Mouse (Mus musculus) urinary bladder, adult 2 months (tissue): ENCODE results near the gene Vegfa. TPM values are rescaled to one million over a fixed set of nuclear protein-coding genes. Genes with fewer than 3 reads are reported as not detected.
"Not testable (repeated sequence)": the region's sequence is repeated elsewhere in the genome, so short reads cannot be mapped to it uniquely, and the experiment has no call there.

ENCODE experiments used
- DNase-seq: peaks from one replicate; pipeline ENCODE4 v3.0.0; 2022; ENCODE audit warnings: low spot score
- polyA plus RNA-seq: library from polyadenylated mRNA; depleted of rRNA; stranded (reverse); fragments of >200 nt; gene quantifications from 2 replicates; pipeline ENCODE4 v1.2.3, GENCODE M21; 2012; rRNA removed

The Vegfa gene
- polyA plus RNA-seq, 1 experiment: 138 TPM

DNA sequence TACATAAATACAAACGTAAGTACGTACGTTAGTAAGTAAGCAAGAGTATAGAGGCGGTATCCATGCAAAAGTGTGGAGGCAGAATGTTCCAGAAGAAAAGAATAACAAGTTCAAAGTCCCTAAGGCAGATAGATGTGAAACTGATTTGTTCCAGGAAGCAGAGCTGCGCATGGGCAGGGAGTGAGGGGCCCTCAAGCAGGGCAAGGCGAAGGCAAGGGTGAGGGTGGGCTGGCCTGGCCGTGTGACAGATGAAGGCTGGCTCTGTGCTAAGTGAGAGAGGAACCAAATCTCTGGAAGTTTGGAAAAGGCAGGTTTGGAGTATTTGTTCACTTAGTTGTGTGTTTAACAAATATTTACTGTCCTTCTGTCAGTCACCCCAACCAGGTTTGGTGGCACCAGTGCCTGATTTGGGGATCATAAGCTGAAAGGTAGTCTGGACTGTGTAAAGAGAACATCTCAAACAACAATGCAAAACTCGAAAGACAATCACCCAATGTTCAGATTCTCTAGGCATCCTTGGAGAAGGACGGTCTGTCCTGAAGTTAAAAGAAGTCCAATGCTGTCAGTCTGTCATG is 32.7 kb downstream of the Vegfa start:
- DNase-seq: no peak

GRCm38 (mm10) chr17:45998363-45998762 is 33.8 kb downstream of the Vegfa start:
- DNase-seq: no peak

- DNase-seq: no peak
These were observed 35.2 kb downstream of the Vegfa start for GRCm38 (mm10) chr17:45996921-45997444.

- DNase-seq: no peak
These were observed 37.8 kb downstream of the Vegfa start for GRCm38 (mm10) chr17:45994281-45994817.

GRCm38 (mm10) chr17:45986915-45987314 is 45.3 kb downstream of the Vegfa start:
- DNase-seq: no peak

- no peak for DNase-seq
These were observed 45.8 kb downstream of the Vegfa start for GRCm38 (mm10) chr17:45986374-45986773.

GRCm38 (mm10) chr17:45983185-45983584 is 49.0 kb downstream of the Vegfa start:
- not testable (repeated sequence) for DNase-seq

GRCm38 (mm10) chr17:45981841-45982240 is 50.3 kb downstream of the Vegfa start:
- no peak for DNase-seq

DNA sequence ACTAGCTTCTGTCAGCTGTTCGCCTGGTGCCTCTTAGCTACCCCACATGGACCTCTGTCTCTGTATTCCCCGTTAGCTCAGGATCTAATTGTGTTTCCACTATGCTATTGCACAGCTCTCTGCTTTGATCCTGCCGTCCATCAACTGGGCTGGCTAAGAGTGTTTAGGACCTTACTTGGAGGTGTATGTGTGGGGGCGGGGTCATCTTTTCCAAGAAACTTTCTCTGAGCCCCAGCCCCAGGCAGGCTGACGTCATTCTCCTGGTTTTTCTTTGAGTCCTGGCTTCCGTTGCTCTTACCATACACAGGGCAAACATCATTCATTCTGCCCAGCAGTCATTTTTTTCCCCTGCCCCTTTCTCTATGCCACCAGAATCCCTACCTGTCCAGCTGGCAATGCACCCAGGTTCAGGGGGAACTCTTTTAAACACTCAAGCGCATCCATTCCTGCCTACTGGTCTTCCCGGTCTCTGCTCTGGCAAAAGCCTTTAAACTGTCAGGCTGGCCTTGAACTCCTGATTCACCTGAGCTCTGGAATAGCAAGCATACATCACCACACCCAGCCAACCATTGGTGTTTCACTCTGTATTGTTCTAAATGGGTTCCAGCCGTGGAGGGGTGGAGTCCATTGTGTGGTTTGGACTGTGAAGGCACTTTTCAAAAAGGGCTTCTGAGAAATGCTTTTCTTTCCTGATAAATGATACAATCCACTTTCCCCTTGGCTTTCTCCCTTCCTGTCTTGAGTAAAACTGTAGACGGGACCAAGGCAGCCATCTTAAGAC is 53.0 kb downstream of the Vegfa start:
- DNase-seq: no peak

DNA sequence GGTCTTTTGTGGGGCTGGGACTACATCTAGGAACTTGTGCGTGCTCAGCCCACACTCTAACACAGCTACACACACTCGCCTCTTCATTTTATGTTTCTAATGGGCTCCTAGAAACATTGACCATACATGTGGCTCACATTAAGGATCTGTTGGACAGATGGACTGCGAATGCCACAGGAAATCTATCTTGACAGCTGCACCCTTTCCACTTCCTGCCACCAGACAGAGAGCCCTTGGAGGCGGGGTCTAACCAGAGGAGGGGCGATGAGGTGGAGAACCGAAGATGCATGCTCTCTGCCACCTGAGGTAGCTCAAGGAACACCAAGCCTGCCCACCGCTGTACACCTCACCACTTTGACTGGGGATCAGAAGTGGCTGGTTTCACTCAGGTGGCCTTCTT is 57.7 kb downstream of the Vegfa start:
- no peak for DNase-seq

DNA sequence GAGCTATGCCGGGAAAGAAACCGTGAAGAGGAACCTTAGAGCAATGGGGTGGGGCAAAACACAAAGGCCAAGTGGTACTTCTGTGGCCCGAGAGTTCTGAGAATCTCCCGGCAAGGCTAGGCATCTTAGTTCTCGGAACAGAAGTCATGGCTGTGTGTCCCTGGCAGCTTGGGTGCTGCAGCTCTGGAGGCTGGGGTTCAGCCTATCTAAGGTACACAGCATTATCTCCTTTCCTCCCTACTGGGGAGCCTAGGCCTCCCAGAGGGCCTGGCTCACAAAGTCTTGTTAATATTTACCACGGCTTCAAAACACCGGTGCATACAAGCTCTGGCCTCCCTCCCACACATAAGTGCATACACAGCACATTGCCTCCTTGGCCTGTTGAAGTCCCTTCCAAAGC is 59.0 kb downstream of the Vegfa start:
- no peak for DNase-seq

DNA sequence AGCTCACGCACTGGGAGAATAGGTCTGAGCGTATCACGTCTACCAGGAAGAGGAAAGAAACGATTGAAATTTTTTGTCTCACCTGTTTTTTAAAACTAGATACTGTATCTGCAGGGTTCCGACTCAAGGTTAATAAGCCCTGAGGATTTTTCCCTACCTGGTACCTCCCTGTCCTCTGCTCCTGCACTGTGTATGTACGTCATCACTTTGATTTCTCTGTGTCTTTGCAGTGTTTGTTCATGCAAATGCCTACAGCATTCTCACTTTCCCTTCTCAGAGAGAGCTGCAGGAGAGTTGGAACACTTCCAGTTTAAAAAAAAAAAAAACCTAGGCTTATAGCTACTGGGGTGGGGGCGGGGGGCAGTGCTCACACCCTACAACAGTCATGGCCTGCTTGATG is 59.8 kb downstream of the Vegfa start:
- no peak for DNase-seq

DNA sequence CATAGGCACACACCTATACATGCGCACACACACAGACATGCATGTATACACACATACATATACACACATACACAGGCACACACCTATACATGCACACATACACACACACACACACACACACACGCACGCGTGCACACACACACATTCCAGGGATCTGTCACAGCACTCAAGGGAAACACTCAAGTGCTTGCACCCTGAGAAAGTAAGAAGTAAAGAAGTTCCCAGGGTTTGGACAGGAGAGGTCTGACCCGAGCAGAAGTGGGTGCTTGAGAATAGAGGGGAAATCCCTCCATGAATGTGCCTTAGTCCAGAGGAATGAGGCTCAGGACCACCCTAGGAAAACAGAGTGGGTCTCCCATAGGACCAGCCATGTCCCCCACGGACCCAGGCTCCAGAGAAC is 60.4 kb downstream of the Vegfa start:
- DNase-seq: no peak

GRCm38 (mm10) chr17:45970741-45971550 is 61.2 kb downstream of the Vegfa start:
- DNase-seq: no peak

DNA sequence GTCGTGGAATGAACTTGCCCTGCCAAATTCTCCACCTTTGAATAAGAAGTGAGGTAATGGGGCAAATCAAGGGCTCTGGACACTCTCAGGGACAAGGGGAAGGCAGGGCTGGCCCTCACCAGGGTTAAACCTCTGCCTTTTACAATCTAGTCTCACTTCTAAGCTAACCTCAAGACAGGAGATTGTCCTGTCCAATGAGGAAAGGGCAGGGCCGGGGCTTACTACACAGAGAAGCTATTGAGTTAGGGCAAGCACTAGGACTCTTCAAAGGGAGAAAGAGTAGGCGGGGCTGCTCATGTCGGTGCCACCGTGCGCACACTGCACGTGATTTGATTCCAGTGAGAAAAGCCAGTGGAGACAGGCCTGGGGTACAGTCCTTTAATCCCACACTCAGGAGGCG is 62.6 kb downstream of the Vegfa start:
- no peak for DNase-seq

DNA sequence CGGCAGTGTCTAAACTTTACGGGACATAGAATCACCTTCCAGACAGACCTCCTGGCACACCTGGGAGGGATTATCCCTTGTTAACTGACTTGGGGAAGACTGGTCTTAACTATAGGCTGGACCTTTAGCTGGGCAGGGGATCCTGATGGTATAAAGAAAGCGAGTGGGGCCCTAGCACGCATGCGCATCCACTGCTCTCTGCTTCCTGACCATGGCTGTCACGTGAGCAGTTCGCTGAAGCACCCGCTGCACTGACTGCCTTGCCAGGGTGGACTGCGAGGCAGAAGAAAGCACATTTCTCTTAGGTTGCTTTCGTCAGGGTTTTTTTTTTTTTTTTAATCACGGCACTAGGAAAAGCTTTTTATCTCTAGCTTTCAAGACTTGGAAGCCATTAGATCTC is 63.8 kb downstream of the Vegfa start:
- DNase-seq: no peak

Other genes starting within 250 kb of the Vegfa start
- 67.0 and 71.1 TPM in 2 replicates for gene Mrps18a, start 78.6 kb upstream of the Vegfa start, polyA plus RNA-seq
- gene Rsph9, start 111.8 kb upstream of the Vegfa start, polyA plus RNA-seq: 12.7 and 14.0 TPM in 2 replicates
- 16.4 and 19.8 TPM in 2 replicates for gene Mad2l1bp, start 121.2 kb upstream of the Vegfa start, polyA plus RNA-seq
- 110 and 143 TPM in 2 replicates for gene Gtpbp2, start 128.7 kb upstream of the Vegfa start, polyA plus RNA-seq
- 5.7 and 6.1 TPM in 2 replicates for gene Polh, start 170.3 kb upstream of the Vegfa start, polyA plus RNA-seq
- 23.2 and 24.0 TPM in 2 replicates for gene Xpo5, start 170.4 kb upstream of the Vegfa start, polyA plus RNA-seq
- gene Polr1c, start 215.7 kb upstream of the Vegfa start, polyA plus RNA-seq: 60.7 and 75.2 TPM in 2 replicates
- gene Yipf3, start 215.7 kb upstream of the Vegfa start, polyA plus RNA-seq: 93.6 and 98.7 TPM in 2 replicates
- gene Lrrc73, start 221.2 kb upstream of the Vegfa start, polyA plus RNA-seq: 1.6 and 1.9 TPM in 2 replicates